Mouse (Mus musculus) myocyte (in vitro differentiated cells): ENCODE data around the gene Kpnb1. TPM values are rescaled to one million over a fixed set of nuclear protein-coding genes. Genes with fewer than 3 reads are reported as not detected.

Experiments used
- H3K27me3 ChIP-seq: one replicate; pipeline ENCODE4 v1.6.1; 2011; ENCODE audit not compliant: control insufficient read depth, insufficient read depth, insufficient read length
- H3K36me3 ChIP-seq: one replicate; pipeline ENCODE4 v1.6.1; 2011; ENCODE audit not compliant: control insufficient read depth, insufficient read depth
- H3K4me2 ChIP-seq: one replicate; pipeline ENCODE4 v1.6.1; 2011; ENCODE audit warnings: low read depth, control low read depth
- H3K4me3 ChIP-seq: one replicate; pipeline ENCODE4 v1.5.1; 2011; ENCODE audit warnings: mild to moderate bottlenecking, control low read depth, moderate library complexity
- H3K79me2 ChIP-seq: one replicate; pipeline ENCODE4 v1.6.1; 2011; ENCODE audit not compliant: control insufficient read depth, insufficient read depth
- H3ac ChIP-seq: one replicate; pipeline ENCODE4 v1.6.1; 2011; ENCODE audit not compliant: control insufficient read depth, insufficient read length
- CEBPB ChIP-seq: IDR thresholded peaks from 2 replicates; pipeline ENCODE4 v1.6.1; 2011; ENCODE audit warnings: mild to moderate bottlenecking, moderate library complexity; ENCODE audit not compliant: poor library complexity, insufficient read depth, severe bottlenecking
- E2F4 ChIP-seq: IDR thresholded peaks from one replicate; pipeline ENCODE4 v1.6.1; 2011; ENCODE audit warnings: mild to moderate bottlenecking, control low read depth, moderate library complexity; ENCODE audit not compliant: insufficient read depth
- MAX ChIP-seq: IDR thresholded peaks from one replicate; pipeline ENCODE4 v1.6.1; 2011; ENCODE audit warnings: low read depth, mild to moderate bottlenecking, control low read depth
- MYOD1 ChIP-seq, 3 experiments: IDR thresholded peaks; one replicate each; pipeline ENCODE4 v1.6.1; 2011; ENCODE audit warnings: control low read depth in 2 of 3, low read depth in 2 of 3, mild to moderate bottlenecking in 2 of 3, moderate library complexity in 1 of 3; ENCODE audit not compliant: insufficient read length in 2 of 3, control insufficient read depth in 1 of 3
- MYOG ChIP-seq, 3 experiments: IDR thresholded peaks; one replicate each; pipeline ENCODE4 v1.6.1; 2011; ENCODE audit warnings: control low read depth in 2 of 3, low read depth in 2 of 3, mild to moderate bottlenecking in 2 of 3; ENCODE audit not compliant: insufficient read length in 2 of 3, control insufficient read depth in 1 of 3, insufficient read depth in 1 of 3
- POLR2A ChIP-seq: IDR thresholded peaks from one replicate; pipeline ENCODE4 v1.6.1; 2011; ENCODE audit warnings: low read depth, mild to moderate bottlenecking, control low read depth, moderate library complexity; ENCODE audit not compliant: insufficient read length
- POLR2AphosphoS2 ChIP-seq: IDR thresholded peaks from one replicate; pipeline ENCODE4 v1.6.1; 2011; ENCODE audit warnings: low read depth, control low read depth; ENCODE audit not compliant: insufficient read length
- REST ChIP-seq: IDR thresholded peaks from one replicate; pipeline ENCODE4 v1.6.1; 2011; ENCODE audit warnings: mild to moderate bottlenecking, control low read depth, moderate library complexity; ENCODE audit not compliant: insufficient read depth, insufficient read length
- SRF ChIP-seq: IDR thresholded peaks from one replicate; pipeline ENCODE4 v1.6.1; 2011; ENCODE audit warnings: low read depth; ENCODE audit not compliant: control insufficient read depth, insufficient read length
- TCF12 ChIP-seq: IDR thresholded peaks from one replicate; pipeline ENCODE4 v1.6.1; 2011; ENCODE audit warnings: mild to moderate bottlenecking, control low read depth; ENCODE audit not compliant: poor library complexity, insufficient read depth, severe bottlenecking
- TCF3 ChIP-seq: IDR thresholded peaks from one replicate; pipeline ENCODE4 v1.6.1; 2011; ENCODE audit warnings: low read depth, control low read depth; ENCODE audit not compliant: insufficient read length
- USF1 ChIP-seq: IDR thresholded peaks from one replicate; pipeline ENCODE4 v1.6.1; 2011; ENCODE audit warnings: low read depth, mild to moderate bottlenecking, control low read depth, moderate library complexity
- polyA plus RNA-seq: library from polyadenylated mRNA; unstranded; fragments of >200 nt; fragmentation: generic; extraction: Trizol; gene quantifications from one replicate; pipeline ENCODE4 v1.2.1, GENCODE M21; 2012; ENCODE audit warnings: missing spikeins

Gene Kpnb1
- polyA plus RNA-seq, 1 experiment: 103 TPM

- no peaks in the 10 kb centered on the region for H3K79me2 ChIP-seq
- no peaks in the 10 kb centered on the region for H3K27me3 ChIP-seq
- no peak overlapping the region for H3K4me2 ChIP-seq
- peaks cover 79% of the 10 kb centered on the region for H3K36me3 ChIP-seq
- H3K4me3 ChIP-seq: no peak overlapping the region
- TF ChIP-seq TCF3 (no peak), MAX (no peak), USF1 (no peak), E2F4 (no peak), POLR2AphosphoS2 (no peak), POLR2A (no peak), MYOD1 (IDR thresholded peaks at IDR 0.05; ENCODE audit: control insufficient read depth in 1 of 3, insufficient read length in 2 of 3, low read depth in 2 of 3) (no peak), CEBPB (no peak), SRF (no peak), MYOG (IDR thresholded peaks at IDR 0.05; ENCODE audit: control insufficient read depth in 1 of 3, insufficient read depth in 1 of 3, insufficient read length in 2 of 3, low read depth in 2 of 3) (no peak), REST (no peak), TCF12 (no peak)
- no peak overlapping the region for H3ac ChIP-seq
Observed at GRCm38 (mm10) chr11:97221611-97222010, 33.9 kb upstream of the Kpnb1 start.

- H3K4me2 ChIP-seq: no peak overlapping the region
- H3K79me2 ChIP-seq: no peaks in the 10 kb centered on the region
- no peak overlapping the region for H3ac ChIP-seq
- H3K27me3 ChIP-seq: no peaks in the 10 kb centered on the region
- no peak overlapping the region for H3K4me3 ChIP-seq
- H3K36me3 ChIP-seq: peaks cover 78% of the 10 kb centered on the region
- TF ChIP-seq POLR2A (no peak), POLR2AphosphoS2 (no peak), TCF12 (no peak), MYOG (IDR thresholded peaks at IDR 0.05; ENCODE audit: control insufficient read depth in 1 of 3, insufficient read depth in 1 of 3, insufficient read length in 2 of 3, low read depth in 2 of 3) (no peak), SRF (no peak), E2F4 (no peak), USF1 (no peak), CEBPB (no peak), MAX (no peak), TCF3 (no peak), REST (no peak)
Observed at GRCm38 (mm10) chr11:97220211-97220610, 32.5 kb upstream of the Kpnb1 start.

- no peak overlapping the region for H3K4me2 ChIP-seq
- TF ChIP-seq POLR2AphosphoS2: peak; percentile 23
- TF ChIP-seq MYOD1 (IDR thresholded peaks at IDR 0.05; ENCODE audit: control insufficient read depth in 1 of 3, insufficient read length in 2 of 3, low read depth in 2 of 3): no peak
- no peak overlapping the region for H3K4me3 ChIP-seq
- H3K27me3 ChIP-seq: no peaks in the 10 kb centered on the region
- H3K79me2 ChIP-seq: no peaks in the 10 kb centered on the region
- no peak overlapping the region for H3ac ChIP-seq
- peaks cover 94% of the 10 kb centered on the region for H3K36me3 ChIP-seq
Observed at GRCm38 (mm10) chr11:97214411-97214810, 26.7 kb upstream of the Kpnb1 start.

DNA sequence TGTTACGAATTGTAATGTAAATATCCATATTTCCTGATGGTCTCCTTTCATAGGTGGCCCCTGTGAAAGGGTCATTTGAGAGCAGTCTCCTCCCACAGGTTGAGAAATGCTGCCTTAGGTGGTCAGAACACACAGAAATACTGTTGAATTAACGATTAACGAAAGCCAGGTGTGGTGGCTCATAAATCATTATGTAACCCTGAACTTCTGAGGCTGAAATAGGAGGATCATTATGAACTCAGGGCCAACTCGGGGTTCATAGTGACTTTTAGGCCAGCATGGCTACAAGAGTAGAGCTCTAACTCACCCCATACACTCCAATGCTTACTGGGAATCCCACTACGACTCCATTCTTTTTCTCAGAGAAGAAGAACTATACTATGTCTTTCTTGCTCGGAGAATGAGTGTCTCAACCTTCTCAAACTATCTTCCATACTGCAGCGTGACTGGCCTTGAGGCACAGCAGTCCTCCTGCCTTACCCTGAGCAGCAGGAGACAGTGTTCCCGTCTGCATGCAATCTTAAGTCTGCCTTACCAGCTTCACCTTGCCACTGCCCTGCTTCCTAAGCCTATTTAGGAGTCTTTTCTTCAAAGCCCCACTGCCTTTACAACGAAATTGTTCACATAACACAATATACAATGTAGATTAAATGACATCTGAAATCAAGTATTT, 23.2 kb upstream of the Kpnb1 start:
- Histone ChIP-seq H3K27me3 (no peaks in the 10 kb centered on the region), H3K4me2 (no peak overlapping the region), H3K36me3 (peaks cover 74% of the 10 kb centered on the region), H3ac (no peak overlapping the region), H3K4me3 (no peak overlapping the region), H3K79me2 (no peaks in the 10 kb centered on the region)
- no peak for TF ChIP-seq CEBPB
- no peak for TF ChIP-seq TCF12
- no peak for TF ChIP-seq POLR2AphosphoS2
- TF ChIP-seq POLR2A: no peak
- no peak for TF ChIP-seq TCF3
- no peak for TF ChIP-seq MYOG (IDR thresholded peaks at IDR 0.05; ENCODE audit: control insufficient read depth in 1 of 3, insufficient read depth in 1 of 3, insufficient read length in 2 of 3, low read depth in 2 of 3)
- no peak for TF ChIP-seq SRF
- no peak for TF ChIP-seq MYOD1 (IDR thresholded peaks at IDR 0.05; ENCODE audit: control insufficient read depth in 1 of 3, insufficient read length in 2 of 3, low read depth in 2 of 3)
- TF ChIP-seq REST: no peak
- TF ChIP-seq USF1: no peak
- no peak for TF ChIP-seq MAX
- TF ChIP-seq E2F4: no peak

DNA sequence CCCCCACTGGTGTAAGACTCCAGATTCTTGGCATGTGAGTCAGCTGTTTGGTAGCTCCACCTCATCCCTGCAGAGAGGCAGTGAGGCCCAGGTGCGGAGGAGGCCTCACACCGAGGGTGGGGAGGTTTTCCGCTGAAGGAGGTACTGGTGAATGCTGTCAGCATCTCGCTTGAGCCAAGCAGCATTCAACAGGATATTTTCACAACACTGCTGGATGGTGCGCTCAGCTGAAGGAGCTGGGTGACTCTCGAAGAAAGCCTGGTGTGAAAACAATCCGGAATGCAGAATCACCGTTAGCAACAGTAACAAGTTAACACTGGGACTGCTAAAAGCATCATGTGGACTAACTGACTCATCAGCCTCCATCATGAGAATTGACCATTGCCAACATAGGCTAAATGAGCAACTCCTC, 19.3 kb upstream of the Kpnb1 start:
- peaks cover 44% of the 10 kb centered on the region for H3K36me3 ChIP-seq
- no peaks in the 10 kb centered on the region for H3K79me2 ChIP-seq
- H3ac ChIP-seq: no peak overlapping the region
- peak overlapping the region; percentile 30 for H3K4me2 ChIP-seq
- H3K4me3 ChIP-seq: no peak overlapping the region
- H3K27me3 ChIP-seq: no peaks in the 10 kb centered on the region
- TF ChIP-seq TCF12 (no peak), POLR2AphosphoS2 (no peak), CEBPB (no peak), POLR2A (no peak), MYOG (IDR thresholded peaks at IDR 0.05; ENCODE audit: control insufficient read depth in 1 of 3, insufficient read depth in 1 of 3, insufficient read length in 2 of 3, low read depth in 2 of 3) (no peak), MYOD1 (IDR thresholded peaks at IDR 0.05; ENCODE audit: control insufficient read depth in 1 of 3, insufficient read length in 2 of 3, low read depth in 2 of 3) (no peak), MAX (no peak), USF1 (no peak), SRF (no peak), REST (no peak), E2F4 (no peak), TCF3 (no peak)
